Mouse (Mus musculus): ENCODE measurements around the gene S100a7a. TPM values are rescaled to one million over a fixed set of nuclear protein-coding genes. Genes with fewer than 3 reads are reported as not detected.

Gene S100a7a
- not detected for polyA plus RNA-seq (2014; fragmentation: Illumina TruSeq; extraction: RNeasy Lipid Tissue Mini Kit (QIAGEN cat#74804); ENCODE audit: low read depth, low replicate concordance)

GRCm38 (mm10) chr3:90653717-90654116, at the start of gene S100a7a:
TSS of gene S100a7a (plus strand) at chr3:90654017.

GRCm38 (mm10) chr3:90608223-90608622, 45.6 kb upstream of the S100a7a start, which contains the start of gene S100a5:
TSS of gene S100a5 (plus strand) at chr3:90608523.

GRCm38 (mm10) chr3:90612728-90613291, 41.0 kb upstream of the S100a7a start, which contains the start of gene S100a6:
TSS of gene S100a6 (plus strand) at chr3:90612882.

GRCm38 (mm10) chr3:90668846-90669245, 15.0 kb downstream of the S100a7a start, which contains the start of gene S100a8:
TSS of gene S100a8 (plus strand) at chr3:90668978.

GRCm38 (mm10) chr3:90695613-90696012, 41.8 kb downstream of the S100a7a start, which contains the start of gene S100a9:
TSS of gene S100a9 (minus strand) at chr3:90695721.

Other genes with a start within 250 kb of the S100a7a start
- gene Ints3, start 220.4 kb upstream of the S100a7a start, polyA plus RNA-seq (2014; fragmentation: Illumina TruSeq; extraction: RNeasy Lipid Tissue Mini Kit (QIAGEN cat#74804); ENCODE audit: low read depth, low replicate concordance): 8.5 TPM
- gene Npr1, start 188.2 kb upstream of the S100a7a start, polyA plus RNA-seq (2014; fragmentation: Illumina TruSeq; extraction: RNeasy Lipid Tissue Mini Kit (QIAGEN cat#74804); ENCODE audit: low read depth, low replicate concordance): 19.9 TPM
- 75.8 TPM for gene Ilf2, start 177.9 kb upstream of the S100a7a start, polyA plus RNA-seq (2014; fragmentation: Illumina TruSeq; extraction: RNeasy Lipid Tissue Mini Kit (QIAGEN cat#74804); ENCODE audit: low read depth, low replicate concordance)
- 89.2 TPM for gene Snapin, start 163.0 kb upstream of the S100a7a start, polyA plus RNA-seq (2014; fragmentation: Illumina TruSeq; extraction: RNeasy Lipid Tissue Mini Kit (QIAGEN cat#74804); ENCODE audit: low read depth, low replicate concordance)
- 111 TPM for gene Chtop, start 144.5 kb upstream of the S100a7a start, polyA plus RNA-seq (2014; fragmentation: Illumina TruSeq; extraction: RNeasy Lipid Tissue Mini Kit (QIAGEN cat#74804); ENCODE audit: low read depth, low replicate concordance)
- gene S100a1, start 139.6 kb upstream of the S100a7a start, polyA plus RNA-seq (2014; fragmentation: Illumina TruSeq; extraction: RNeasy Lipid Tissue Mini Kit (QIAGEN cat#74804); ENCODE audit: low read depth, low replicate concordance): 7.7 TPM
- gene S100a13, start 139.6 kb upstream of the S100a7a start, polyA plus RNA-seq (2014; fragmentation: Illumina TruSeq; extraction: RNeasy Lipid Tissue Mini Kit (QIAGEN cat#74804); ENCODE audit: low read depth, low replicate concordance): 1.6 TPM
- not detected for gene S100a14, start 127.2 kb upstream of the S100a7a start, polyA plus RNA-seq (2014; fragmentation: Illumina TruSeq; extraction: RNeasy Lipid Tissue Mini Kit (QIAGEN cat#74804); ENCODE audit: low read depth, low replicate concordance)
- gene S100a16, start 116.8 kb upstream of the S100a7a start, polyA plus RNA-seq (2014; fragmentation: Illumina TruSeq; extraction: RNeasy Lipid Tissue Mini Kit (QIAGEN cat#74804); ENCODE audit: low read depth, low replicate concordance): 1.8 TPM
- not detected for gene S100a3, start 93.4 kb upstream of the S100a7a start, polyA plus RNA-seq (2014; fragmentation: Illumina TruSeq; extraction: RNeasy Lipid Tissue Mini Kit (QIAGEN cat#74804); ENCODE audit: low read depth, low replicate concordance)
- gene S100a2, start 63.8 kb upstream of the S100a7a start, polyA plus RNA-seq (2014; fragmentation: Illumina TruSeq; extraction: RNeasy Lipid Tissue Mini Kit (QIAGEN cat#74804); ENCODE audit: low read depth, low replicate concordance): not detected
- not detected for gene Gm42674, start 52.1 kb upstream of the S100a7a start, polyA plus RNA-seq (2014; fragmentation: Illumina TruSeq; extraction: RNeasy Lipid Tissue Mini Kit (QIAGEN cat#74804); ENCODE audit: low read depth, low replicate concordance)
- gene S100a4, start 50.2 kb upstream of the S100a7a start, polyA plus RNA-seq (2014; fragmentation: Illumina TruSeq; extraction: RNeasy Lipid Tissue Mini Kit (QIAGEN cat#74804); ENCODE audit: low read depth, low replicate concordance): 1.0 TPM
- gene S100a5, start 45.5 kb upstream of the S100a7a start, polyA plus RNA-seq (2014; fragmentation: Illumina TruSeq; extraction: RNeasy Lipid Tissue Mini Kit (QIAGEN cat#74804); ENCODE audit: low read depth, low replicate concordance): not detected
- gene S100a6, start 41.1 kb upstream of the S100a7a start, polyA plus RNA-seq (2014; fragmentation: Illumina TruSeq; extraction: RNeasy Lipid Tissue Mini Kit (QIAGEN cat#74804); ENCODE audit: low read depth, low replicate concordance): 5.0 TPM
- gene S100a8, start 15.0 kb downstream of the S100a7a start, polyA plus RNA-seq (2014; fragmentation: Illumina TruSeq; extraction: RNeasy Lipid Tissue Mini Kit (QIAGEN cat#74804); ENCODE audit: low read depth, low replicate concordance): not detected
- gene S100a9, start 41.7 kb downstream of the S100a7a start, polyA plus RNA-seq (2014; fragmentation: Illumina TruSeq; extraction: RNeasy Lipid Tissue Mini Kit (QIAGEN cat#74804); ENCODE audit: low read depth, low replicate concordance): not detected
- gene Pglyrp4, start 72.9 kb downstream of the S100a7a start, polyA plus RNA-seq (2014; fragmentation: Illumina TruSeq; extraction: RNeasy Lipid Tissue Mini Kit (QIAGEN cat#74804); ENCODE audit: low read depth, low replicate concordance): 1.5 TPM
- 1.4 TPM for gene Gm5849, start 123.9 kb downstream of the S100a7a start, polyA plus RNA-seq (2014; fragmentation: Illumina TruSeq; extraction: RNeasy Lipid Tissue Mini Kit (QIAGEN cat#74804); ENCODE audit: low read depth, low replicate concordance)

Measured in testis, adult 10 weeks (tissue).